Mouse (Mus musculus) small intestine, adult 2 months (tissue): Measurements from ENCODE around the gene Card11. TPM values are rescaled to one million over a fixed set of nuclear protein-coding genes. Genes with fewer than 3 reads are reported as not detected.

ENCODE experiments used
- H3K27ac ChIP-seq: fragments of 200-500 bp; 2 replicates; pipeline ENCODE4 v1.5.1; 2012; ENCODE audit warnings: low read depth, low read length, control low read depth, inconsistent platforms; ENCODE audit not compliant: insufficient read depth
- H3K27me3 ChIP-seq: fragments of 200-500 bp; 2 replicates; pipeline ENCODE4 v1.6.1; 2012; ENCODE audit warnings: mild to moderate bottlenecking, moderate library complexity, low read length, inconsistent platforms; ENCODE audit not compliant: control insufficient read depth, insufficient read depth
- H3K36me3 ChIP-seq: fragments of 200-500 bp; 2 replicates; pipeline ENCODE4 v1.6.1; 2012; ENCODE audit warnings: mild to moderate bottlenecking, low read length, control low read depth, inconsistent platforms; ENCODE audit not compliant: control insufficient read depth, insufficient read depth
- H3K4me1 ChIP-seq: fragments of 200-500 bp; 2 replicates; pipeline ENCODE4 v1.6.1; 2012; ENCODE audit warnings: low read length, inconsistent platforms, mixed read lengths; ENCODE audit not compliant: control insufficient read depth, insufficient read depth, insufficient read length
- H3K4me3 ChIP-seq: fragments of 200-500 bp; 2 replicates; pipeline ENCODE4 v1.5.1; 2012; ENCODE audit warnings: low read depth, mild to moderate bottlenecking, control low read depth, inconsistent platforms, low read length, moderate library complexity
- CTCF ChIP-seq: fragments of 200-500 bp; IDR thresholded peaks from 2 replicates; pipeline ENCODE4 v1.5.1; 2012; ENCODE audit warnings: low read depth, mild to moderate bottlenecking, control low read depth, inconsistent platforms, low read length, moderate library complexity, mixed read lengths; ENCODE audit not compliant: insufficient replicate concordance, insufficient read length; ENCODE audit errors: extremely low read depth
- POLR2A ChIP-seq: fragments of 200-500 bp; IDR thresholded peaks from 2 replicates; pipeline ENCODE4 v1.6.1; 2012; ENCODE audit warnings: low read depth, mild to moderate bottlenecking, control low read depth, inconsistent platforms, low read length, moderate library complexity
- WGBS: fragments of 180-500 bp; shearing (Covaris S2); methylation state at CpG from one replicate; pipeline ENCODE4 v1.1.7; 2018; 5-methylcytosine and 5-hydroxymethylcytosine counted together
- polyA plus RNA-seq: library from polyadenylated mRNA; depleted of rRNA; stranded (reverse); fragments of >200 nt; gene quantifications from 2 replicates; pipeline ENCODE4 v1.2.3, GENCODE M21; 2012

Gene Card11
- polyA plus RNA-seq, 1 experiment = 17.1 TPM

GRCm38 (mm10) chr5:140880151-140880550 lies 120.2 kb downstream of the Card11 start:
- peaks cover 20% of the 10 kb centered on the region for H3K36me3 ChIP-seq
- TF ChIP-seq POLR2A = no peak
- no peak for TF ChIP-seq CTCF
- no peaks in the 10 kb centered on the region for H3K4me1 ChIP-seq
- no peak overlapping the region for H3K4me3 ChIP-seq
- no peaks in the 10 kb centered on the region for H3K27me3 ChIP-seq
- WGBS = 68% methylated on average over 10 of the region's 10 CpGs
- H3K27ac ChIP-seq = no peak overlapping the region

GRCm38 (mm10) chr5:140878644-140879043 lies 121.7 kb downstream of the Card11 start:
- 79% methylated on average over 6 of the region's 6 CpGs for WGBS
- peaks cover 20% of the 10 kb centered on the region for H3K36me3 ChIP-seq
- H3K4me1 ChIP-seq = no peaks in the 10 kb centered on the region
- H3K27ac ChIP-seq = no peak overlapping the region
- no peaks in the 10 kb centered on the region for H3K27me3 ChIP-seq
- no peak overlapping the region for H3K4me3 ChIP-seq
- TF ChIP-seq POLR2A (no peak), CTCF (peak; percentile 51; the same call in 1 of the 2 replicates)

GRCm38 (mm10) chr5:140873736-140874307 lies 126.6 kb downstream of the Card11 start:
- TF ChIP-seq POLR2A (no peak), CTCF (no peak)
- Histone ChIP-seq H3K4me3 (no peak overlapping the region), H3K27me3 (no peaks in the 10 kb centered on the region), H3K4me1 (no peaks in the 10 kb centered on the region), H3K36me3 (peaks cover 13% of the 10 kb centered on the region), H3K27ac (peak overlapping the region; percentile 21; the same call in 1 of the 2 replicates)
- 67% methylated on average over 6 of the region's 6 CpGs for WGBS

- TF ChIP-seq POLR2A (no peak), CTCF (no peak)
- Histone ChIP-seq H3K36me3 (peaks cover 9% of the 10 kb centered on the region), H3K27me3 (no peaks in the 10 kb centered on the region), H3K4me3 (no peak overlapping the region), H3K27ac (peak overlapping the region; percentile 46; the same call in 1 of the 2 replicates), H3K4me1 (no peaks in the 10 kb centered on the region)
- WGBS = 54% methylated on average over 18 of the region's 18 CpGs
Observed at GRCm38 (mm10) chr5:140873039-140873551, 127.3 kb downstream of the Card11 start.

- Histone ChIP-seq H3K27ac (peak overlapping the region; percentile 46; the same call in 1 of the 2 replicates), H3K4me1 (no peaks in the 10 kb centered on the region), H3K27me3 (no peaks in the 10 kb centered on the region), H3K4me3 (no peak overlapping the region), H3K36me3 (peaks cover 9% of the 10 kb centered on the region)
- no peak for TF ChIP-seq CTCF
- no peak for TF ChIP-seq POLR2A
- 64% methylated on average over 11 of the region's 11 CpGs for WGBS
Observed at GRCm38 (mm10) chr5:140872532-140873038, 127.8 kb downstream of the Card11 start.

GRCm38 (mm10) chr5:140871241-140871640 lies 129.1 kb downstream of the Card11 start:
- Histone ChIP-seq H3K36me3 (peaks cover 8% of the 10 kb centered on the region; the same call in 1 of the 2 replicates), H3K27ac (no peak overlapping the region), H3K4me3 (no peak overlapping the region), H3K4me1 (no peaks in the 10 kb centered on the region), H3K27me3 (no peaks in the 10 kb centered on the region)
- 60% methylated on average over 6 of the region's 6 CpGs for WGBS
- TF ChIP-seq POLR2A (no peak), CTCF (no peak)

GRCm38 (mm10) chr5:140869034-140869433 lies 131.3 kb downstream of the Card11 start:
- Histone ChIP-seq H3K4me3 (no peak overlapping the region), H3K27me3 (no peaks in the 10 kb centered on the region), H3K4me1 (no peaks in the 10 kb centered on the region), H3K36me3 (0 out of 2 replicates have a peak, but pooled peaks cover 6% of the 10 kb centered on the region), H3K27ac (no peak overlapping the region)
- TF ChIP-seq CTCF = peak; percentile 41; the same call in 1 of the 2 replicates
- TF ChIP-seq POLR2A = no peak
- WGBS = 49% methylated on average over 2 of the region's 2 CpGs
